Mouse (Mus musculus): ENCODE data around the gene Nhsl1. TPM values are rescaled to one million over a fixed set of nuclear protein-coding genes. Genes with fewer than 3 reads are reported as not detected.
"Not testable (repeated sequence)": the region's sequence is repeated elsewhere in the genome, so short reads cannot be mapped to it uniquely, and the experiment has no call there.

Nhsl1 gene
- total RNA-seq, 2 experiments from 2014 or later = 62.0 to 66.6 TPM

DNA sequence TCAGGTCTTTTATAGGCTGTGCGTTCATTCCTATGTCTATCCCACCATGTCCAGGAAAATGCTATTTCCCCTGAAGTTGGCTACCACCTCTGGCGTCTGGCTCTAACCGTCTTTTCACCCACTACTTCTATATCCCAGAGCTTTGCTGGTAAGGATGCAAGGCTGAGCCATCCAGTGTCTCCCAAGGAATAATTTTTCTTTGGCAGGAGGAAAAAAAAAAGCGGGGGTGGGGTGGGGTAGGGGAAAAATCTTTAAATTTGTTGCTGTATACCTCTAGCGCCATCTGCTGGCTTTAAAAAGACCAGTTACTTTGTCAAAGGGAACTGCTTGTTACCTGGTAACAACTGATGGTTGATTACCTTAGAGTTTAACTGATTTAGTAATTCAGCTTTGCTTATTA lies 209.7 kb downstream of the Nhsl1 start:
- DNase-seq (ENCODE audit: low spot score in 2 of 2) = peak; percentile 35 to 52

DNA sequence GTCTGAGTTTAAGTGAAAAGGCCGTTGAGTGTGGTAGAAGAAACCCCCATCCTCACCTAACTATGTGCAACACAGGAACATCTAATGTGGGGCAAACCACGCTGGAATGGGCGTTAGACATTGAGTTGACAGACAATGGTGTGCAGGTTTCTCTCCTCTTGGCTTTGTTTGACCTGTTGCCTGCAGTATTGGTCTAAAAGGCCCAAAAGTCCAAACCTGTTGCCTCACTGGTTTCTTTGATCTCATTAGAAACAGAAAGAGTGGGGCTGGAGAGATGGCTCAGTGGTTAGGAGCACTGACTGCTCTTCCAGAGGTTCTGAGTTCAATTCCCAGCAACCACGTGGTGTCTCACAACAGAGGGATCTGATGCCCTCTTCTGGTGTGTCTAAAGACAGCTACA lies 210.4 kb downstream of the Nhsl1 start:
- no peak for DNase-seq (ENCODE audit: low spot score in 2 of 2)

DNA sequence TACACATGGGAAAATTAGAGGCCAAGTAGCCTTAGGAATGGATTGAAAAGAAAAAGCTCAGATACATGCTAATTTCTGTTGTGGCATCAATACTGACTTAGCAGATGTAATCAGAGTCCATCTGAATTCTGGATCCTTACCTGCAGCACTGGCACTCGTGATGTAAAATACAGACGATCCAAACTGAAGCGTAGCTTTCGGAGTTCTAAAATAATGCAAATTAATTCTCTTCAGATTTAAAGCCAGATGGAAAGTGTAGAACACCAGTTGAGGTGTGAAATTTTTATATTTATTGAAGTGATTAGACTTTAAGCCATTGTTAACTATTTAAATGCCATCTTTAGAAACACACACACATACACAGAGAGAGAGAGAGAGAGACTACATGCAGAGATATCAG lies 211.4 kb downstream of the Nhsl1 start:
- no peak for DNase-seq (ENCODE audit: low spot score in 2 of 2)

DNA sequence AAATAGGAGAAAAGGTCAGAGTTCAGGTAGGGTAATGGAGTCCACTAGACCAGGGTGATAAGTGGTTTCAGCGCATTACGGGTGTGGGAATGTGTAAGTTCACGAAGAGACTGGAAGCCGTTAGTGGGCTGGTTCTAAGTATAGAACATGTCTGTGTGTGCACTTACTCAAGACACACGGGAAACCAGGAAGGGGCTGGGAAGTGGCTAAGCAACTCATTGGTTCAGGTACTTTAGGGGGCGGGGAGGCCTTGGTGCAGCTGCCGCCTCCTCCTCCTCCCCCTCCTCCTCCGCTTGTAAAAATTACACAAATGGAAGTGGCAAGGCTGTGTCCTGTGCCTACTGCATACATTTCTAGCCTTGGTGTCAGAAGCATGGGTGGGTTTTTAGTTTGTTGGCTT lies 213.5 kb downstream of the Nhsl1 start:
- no peak for DNase-seq (ENCODE audit: low spot score in 2 of 2)

DNA sequence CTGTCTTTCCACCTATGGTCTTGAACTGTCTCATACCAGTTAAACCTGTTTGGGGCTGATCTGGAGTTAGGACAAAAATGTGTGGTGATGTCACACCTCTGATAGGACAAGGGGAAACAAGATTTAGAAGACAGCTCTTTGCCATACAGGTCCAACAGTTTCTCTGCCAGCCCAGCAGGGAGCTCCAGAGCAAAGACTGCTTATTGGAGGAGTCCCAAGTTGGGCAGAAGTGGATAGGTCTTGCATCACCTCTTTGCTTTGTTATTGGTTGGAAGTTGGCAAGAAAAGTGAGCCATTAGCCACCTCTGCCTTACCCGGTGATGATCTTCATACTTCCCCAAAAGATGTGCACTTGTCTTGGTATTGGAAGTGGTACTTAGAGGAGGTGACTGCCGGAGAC lies 218.1 kb downstream of the Nhsl1 start:
- no peak for DNase-seq (ENCODE audit: low spot score in 2 of 2)

DNA sequence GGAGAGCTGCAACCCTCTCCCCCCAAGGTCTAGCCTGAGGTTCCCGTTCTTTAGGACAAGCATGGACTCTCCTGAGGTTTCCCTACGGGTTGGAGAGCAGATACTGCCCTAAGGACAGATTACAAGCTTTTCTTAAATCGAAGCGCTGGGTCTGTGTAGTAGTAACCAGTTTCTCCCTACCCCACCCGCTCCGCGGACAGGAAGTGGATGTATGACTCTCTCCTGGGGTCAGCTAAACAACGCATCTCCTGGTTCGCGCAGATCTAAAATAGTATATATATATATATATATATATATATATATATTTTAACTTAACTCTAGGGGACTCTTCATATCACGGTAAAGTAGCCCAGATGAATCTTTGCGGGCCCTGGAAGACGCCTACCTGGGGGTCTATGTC lies 226.5 kb downstream of the Nhsl1 start:
- no peak for DNase-seq (ENCODE audit: low spot score in 2 of 2)

DNA sequence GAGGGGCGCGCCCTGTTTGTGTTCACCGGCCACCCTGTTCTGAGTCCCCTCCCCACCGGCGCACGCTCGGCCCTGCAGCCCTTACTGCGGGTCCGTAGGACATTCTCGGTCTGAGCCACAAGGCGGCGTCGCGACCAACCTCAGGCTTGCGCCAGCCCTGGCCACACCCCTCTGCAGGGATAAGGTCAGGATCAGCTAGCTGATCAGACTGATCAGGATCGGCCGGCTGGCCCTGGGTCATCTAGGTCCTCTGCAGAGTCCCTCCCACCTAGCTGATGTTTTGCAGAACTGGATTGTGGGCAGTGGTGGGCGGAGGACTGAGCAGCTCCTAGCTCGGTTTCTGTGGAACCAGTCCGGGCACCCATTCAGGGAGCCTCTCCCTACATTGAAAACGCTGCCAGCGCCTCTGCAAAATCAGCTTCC lies 227.0 kb downstream of the Nhsl1 start, which contains the start of gene Hebp2:
Gene Hebp2 (minus strand): TSS at position 264 of the 423 bp plus-strand sequence.
- DNase-seq (ENCODE audit: low spot score in 2 of 2) = peak; percentile 60 to 76

DNA sequence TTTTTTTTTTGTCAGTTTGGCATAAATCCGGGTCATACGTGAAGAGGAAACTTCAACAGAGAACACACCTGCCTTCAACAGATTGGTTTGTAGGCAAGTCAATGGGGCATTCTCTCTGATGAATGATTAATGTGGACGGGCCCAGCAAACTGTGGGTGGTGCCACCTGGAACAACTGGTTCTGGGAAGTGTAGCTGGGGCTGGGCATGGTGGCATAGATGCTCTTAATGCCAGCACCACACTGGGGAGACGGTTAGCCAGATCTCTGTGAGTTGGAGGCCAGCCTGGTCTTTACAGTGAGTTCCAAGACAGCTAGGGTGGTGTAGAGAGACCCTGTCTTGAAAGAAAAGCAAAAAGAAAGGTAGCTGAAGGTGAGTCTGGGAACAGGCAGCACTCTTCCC lies 228.6 kb downstream of the Nhsl1 start:
- no peak for DNase-seq (ENCODE audit: low spot score in 2 of 2)

DNA sequence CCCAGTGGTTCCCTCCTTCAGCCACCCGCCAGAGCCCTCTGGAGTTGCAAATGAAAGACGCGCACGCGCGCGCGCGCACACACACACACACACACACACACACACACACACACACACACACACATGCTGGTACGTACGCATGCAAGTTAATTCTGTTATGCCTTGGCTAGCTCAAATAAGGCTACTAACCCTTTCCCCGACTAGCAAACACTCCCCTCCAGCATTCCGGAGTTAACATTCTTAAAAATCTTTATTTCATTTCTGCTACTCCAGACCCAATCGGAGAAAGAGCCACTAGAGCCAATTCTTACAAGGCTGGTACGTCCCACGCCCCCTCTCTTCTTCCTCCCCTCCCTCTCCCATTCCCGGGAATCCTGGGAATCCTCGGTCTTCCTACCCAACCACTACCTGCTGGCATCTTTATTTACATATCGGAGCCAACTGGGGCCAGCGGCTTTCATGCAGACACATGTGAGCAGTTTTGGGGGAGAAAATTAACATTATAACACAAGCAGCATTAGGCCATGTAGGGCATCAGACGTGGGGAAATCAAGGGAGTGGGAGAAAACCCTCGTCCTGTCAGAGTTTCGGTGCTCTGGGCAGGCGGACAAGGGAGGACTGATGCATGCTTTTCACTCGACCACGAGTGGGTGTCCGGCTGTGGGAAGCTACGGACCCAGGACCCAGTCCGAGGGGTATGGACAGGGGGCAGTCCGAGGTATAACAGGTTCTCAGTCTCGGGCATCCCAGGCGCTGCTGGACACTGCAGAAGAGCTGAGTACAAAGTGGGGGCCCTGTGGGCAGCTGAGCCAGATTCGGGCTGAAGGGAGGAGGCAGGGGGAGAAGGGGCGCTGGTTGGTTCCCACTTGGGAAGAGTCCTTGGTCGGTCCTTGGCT lies 230.8 kb downstream of the Nhsl1 start:
- DNase-seq (ENCODE audit: low spot score in 2 of 2) = peak in 1 of 2 experiments; percentile 14

DNA sequence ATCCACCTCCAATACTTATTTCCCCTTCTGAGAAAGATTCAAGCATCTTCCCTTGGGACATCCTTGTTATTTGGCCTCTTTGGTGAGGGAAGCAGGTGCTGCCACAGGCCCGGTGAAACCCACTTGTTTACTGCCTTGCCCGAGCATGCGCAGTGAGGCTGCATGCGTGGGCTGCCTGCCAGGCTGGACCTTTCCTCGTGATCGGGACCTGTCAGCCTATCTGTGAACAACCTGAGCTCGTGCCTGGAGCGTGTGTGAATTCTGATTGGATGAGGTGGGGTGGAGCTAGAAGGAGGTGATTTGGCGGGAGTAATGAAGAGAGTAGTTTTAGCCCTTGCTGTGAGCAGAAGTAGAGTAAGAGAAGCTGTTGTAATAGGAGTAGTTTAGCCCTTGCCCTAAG lies 240.3 kb downstream of the Nhsl1 start:
- DNase-seq (ENCODE audit: low spot score in 2 of 2) = not testable (repeated sequence)

DNA sequence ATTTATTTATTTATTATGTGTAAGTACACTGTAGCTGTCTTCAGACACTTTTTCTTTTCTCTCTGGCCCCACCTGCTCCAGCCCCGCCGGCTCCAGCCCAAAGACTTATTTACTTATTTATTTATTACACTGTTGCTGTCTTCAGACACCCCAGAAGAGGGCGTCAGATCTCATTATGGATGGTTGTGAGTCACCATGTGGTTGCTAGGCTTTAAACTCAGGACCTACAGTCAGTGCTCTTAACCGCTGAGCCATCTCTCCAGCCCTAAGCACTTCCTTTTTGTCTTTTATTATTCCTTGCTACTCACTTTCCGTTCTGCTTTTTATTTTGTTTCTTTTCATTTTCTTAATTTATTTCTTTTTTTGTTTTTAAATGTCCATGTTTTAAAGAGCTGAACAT lies 242.7 kb downstream of the Nhsl1 start:
- no peak for DNase-seq (ENCODE audit: low spot score in 2 of 2)

DNA sequence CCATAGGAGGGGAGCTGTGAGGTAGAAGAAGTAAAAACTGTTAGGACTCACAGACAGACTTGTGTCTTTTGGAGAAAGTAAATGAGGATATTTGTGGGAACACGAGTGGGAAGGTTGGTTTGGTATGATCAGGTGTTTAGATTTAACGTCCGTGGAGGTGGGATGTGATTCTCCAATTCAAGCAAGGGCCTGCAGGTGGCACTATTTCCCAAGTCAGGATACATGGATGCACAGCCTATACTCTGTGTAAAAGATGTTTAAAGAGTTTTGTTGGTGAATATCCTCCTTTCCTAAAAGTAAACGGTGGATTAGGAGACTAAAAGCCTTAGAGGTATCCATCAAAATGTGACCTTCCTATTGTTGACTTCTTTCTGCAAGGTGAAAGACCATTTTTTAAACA lies 244.2 kb downstream of the Nhsl1 start:
- peak; percentile 52 to 67 for DNase-seq (ENCODE audit: low spot score in 2 of 2)

DNA sequence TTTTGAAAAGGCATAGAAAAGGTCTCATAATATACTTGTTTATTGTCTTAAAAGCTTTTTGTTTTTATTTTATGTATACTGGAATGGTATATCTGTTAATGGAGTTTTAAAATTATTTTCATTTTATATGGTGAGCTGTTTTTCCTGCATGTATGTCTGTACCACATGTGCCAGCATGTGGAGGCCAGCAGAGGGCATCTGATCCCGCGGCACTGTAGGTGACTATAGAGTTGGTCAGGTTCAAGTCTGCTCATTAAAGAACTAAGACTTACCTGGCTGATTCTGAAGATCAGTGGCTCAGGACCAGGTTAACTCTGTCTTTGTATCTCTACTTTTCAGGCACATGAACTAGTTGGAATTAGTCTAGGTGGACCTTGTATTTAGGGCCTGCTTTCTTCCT lies 253.8 kb downstream of the Nhsl1 start:
- no peak for DNase-seq (ENCODE audit: low spot score in 2 of 2)

Other genes with a start within 250 kb of the Nhsl1 start
- gene Ect2l, start 108.1 kb upstream of the Nhsl1 start, total RNA-seq (2021) = under 1 TPM; 0.74 to 0.80 TPM
- gene Ccdc28a, start 84.0 kb upstream of the Nhsl1 start, total RNA-seq (2021) = 10 to 100 TPM in 1 of 2 experiments, 1 to 10 TPM in 1; 9.6 to 12.4 TPM
- gene Hebp2, start 227.1 kb downstream of the Nhsl1 start, total RNA-seq (2021) = 1 to 10 TPM; 3.1 to 3.6 TPM

Measured in layer of hippocampus, postnatal 10 days (tissue).